Mouse (Mus musculus) skeletal muscle tissue, postnatal 0 days (tissue): ENCODE measurements around the gene Comt. TPM values are rescaled to one million over a fixed set of nuclear protein-coding genes. Genes with fewer than 3 reads are reported as not detected.

Source experiments
- microRNA-seq, 2 experiments: library from miRNA; unstranded; fragments of <30 nt; microRNA quantifications; one replicate each; pipeline ENCODE4; 2016
- polyA plus RNA-seq: library from polyadenylated mRNA; unstranded; fragments of >200 nt; fragmentation: Nextera tagmentation; extraction: Ambion mirVana; gene quantifications from 2 replicates; pipeline ENCODE4 v1.2.1, GENCODE M21; 2015

Gene Comt
- polyA plus RNA-seq: 111 and 116 TPM in 2 replicates

GRCm38 (mm10) chr16:18426802-18427280 is at the start of gene Comt:
Gene Comt, minus strand, starts transcription at chr16:18426852.

DNA sequence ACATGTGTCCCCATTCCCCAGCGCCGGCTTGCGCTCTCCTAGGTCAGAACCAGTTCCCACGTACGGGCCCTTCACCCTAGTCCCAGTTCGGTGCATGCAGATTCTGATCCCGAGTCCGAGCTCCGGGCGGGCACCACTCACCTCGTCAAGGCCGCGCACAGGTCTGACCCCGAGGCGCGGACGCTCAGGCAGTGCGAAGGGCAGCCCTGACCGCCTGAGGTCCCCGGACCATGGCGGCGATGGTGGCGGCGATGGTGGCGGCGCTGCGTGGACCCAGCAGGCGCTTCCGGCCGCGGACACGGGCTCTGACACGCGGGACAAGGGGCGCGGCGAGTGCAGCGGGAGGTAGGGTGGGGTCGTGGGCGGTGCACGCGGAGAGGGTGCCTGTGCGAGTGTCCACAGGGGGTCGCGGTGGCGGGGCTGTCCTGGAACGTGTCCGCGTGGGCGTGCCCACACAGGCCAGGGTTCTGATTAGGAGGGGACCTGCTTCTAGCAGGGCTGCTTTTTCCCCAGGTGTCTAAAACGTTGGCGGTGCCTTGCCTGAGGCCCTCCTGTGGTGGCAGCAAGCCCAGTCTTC is 349 bp downstream of the Comt start, which contains the start of gene Txnrd2:
Gene Txnrd2 (plus strand): TSS at position 170 of the 577 bp plus-strand sequence.

Small RNA genes lying within 50 kb of the gene (microRNA-seq; reads per million reads assigned to microRNA genes)
- 0 reads per million in 2 experiments for gene Gm26219

Other genes starting within 250 kb of the Comt start
- gene Ccdc188, start 209.0 kb downstream of the Comt start, polyA plus RNA-seq: not detected in 2 replicates
- 20.2 and 20.5 TPM in 2 replicates for gene Zdhhc8, start 191.7 kb downstream of the Comt start, polyA plus RNA-seq
- gene Trmt2a, start 178.2 kb downstream of the Comt start, polyA plus RNA-seq: 36.3 and 37.2 TPM in 2 replicates
- 151 and 209 TPM in 2 replicates for gene Ranbp1, start 178.1 kb downstream of the Comt start, polyA plus RNA-seq
- 1.4 TPM in 1 of 2 replicates, not detected in the other for gene Gm49776, start 168.5 kb downstream of the Comt start, polyA plus RNA-seq
- 10.9 and 13.9 TPM in 2 replicates for gene Dgcr8, start 137.6 kb downstream of the Comt start, polyA plus RNA-seq
- 22.1 and 27.7 TPM in 2 replicates for gene Tango2, start 78.7 kb downstream of the Comt start, polyA plus RNA-seq
- 16.2 and 18.4 TPM in 2 replicates for gene Arvcf, start 78.7 kb downstream of the Comt start, polyA plus RNA-seq
- 19.4 and 20.9 TPM in 2 replicates for gene Txnrd2, start 468 bp downstream of the Comt start, polyA plus RNA-seq
- 4.8 and 6.1 TPM in 2 replicates for gene Gnb1l, start 71.9 kb upstream of the Comt start, polyA plus RNA-seq
- 0.93 and 1.5 TPM in 2 replicates for gene Rtl10, start 72.0 kb upstream of the Comt start, polyA plus RNA-seq
- 7.9 and 8.3 TPM in 2 replicates for gene Tbx1, start 163.8 kb upstream of the Comt start, polyA plus RNA-seq
- gene Gp1bb, start 195.6 kb upstream of the Comt start, polyA plus RNA-seq: 0.12 TPM in 1 of 2 replicates, not detected in the other
- 0.27 and 0.34 TPM in 2 replicates for gene Gm49601, start 199.6 kb upstream of the Comt start, polyA plus RNA-seq
- gene Sept5, start 203.1 kb upstream of the Comt start, polyA plus RNA-seq: 2.4 and 5.8 TPM in 2 replicates